Mouse (Mus musculus) bone marrow, adult 2 months (tissue): ENCODE measurements around the gene Lgals2.

ENCODE experiments used
- CTCF ChIP-seq: fragments of 200-500 bp; IDR thresholded peaks from 2 replicates; pipeline ENCODE4 v1.5.1; 2011; ENCODE audit warnings: low read length, control low read depth; ENCODE audit not compliant: control insufficient read depth, insufficient read depth
- POLR2A ChIP-seq: fragments of 200-500 bp; IDR thresholded peaks from 2 replicates; pipeline ENCODE4 v1.6.1; 2011; ENCODE audit warnings: low read depth, mild to moderate bottlenecking, control low read depth, low read length, borderline replicate concordance; ENCODE audit not compliant: control insufficient read depth

- TF ChIP-seq POLR2A, result no peak
- no peak for TF ChIP-seq CTCF
Measured at GRCm38 (mm10) chr15:78844791-78845190, 10.5 kb downstream of the Lgals2 start.
